Mouse (Mus musculus) bone marrow macrophage, adult 2 months (primary cell): ENCODE measurements around the gene Aifm1.

Source experiments
- CTCF ChIP-seq: IDR thresholded peaks from 2 replicates; pipeline ENCODE4 v1.5.1; 2012; ENCODE audit warnings: low read depth, mild to moderate bottlenecking, low read length, moderate library complexity
- POLR2A ChIP-seq: IDR thresholded peaks from 2 replicates; pipeline ENCODE4 v1.6.1; 2012; ENCODE audit warnings: mild to moderate bottlenecking, low read depth, low read length, borderline replicate concordance

DNA sequence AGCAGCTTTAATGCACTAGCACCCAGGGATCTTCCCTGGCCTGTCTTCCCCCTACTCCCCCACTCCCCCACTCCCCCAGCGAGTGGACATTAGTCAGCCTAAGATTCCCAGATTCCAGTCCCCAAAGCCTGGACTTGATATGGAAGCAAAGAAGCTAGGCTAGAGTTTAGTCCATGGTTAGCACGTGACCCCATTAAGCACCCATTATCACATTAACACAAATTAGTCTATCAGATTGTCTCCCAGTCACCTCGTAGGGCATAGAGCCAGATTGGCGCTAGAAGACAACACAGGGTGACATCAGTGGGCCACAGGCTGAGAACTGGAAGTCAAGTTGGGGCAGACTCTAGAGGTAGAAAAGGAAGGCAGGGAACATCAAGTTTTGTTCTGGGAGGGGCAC lies 52.4 kb downstream of the Aifm1 start:
- no peak for TF ChIP-seq CTCF
- TF ChIP-seq POLR2A = no peak
